Mouse (Mus musculus) cerebellum, adult 8-10 months (tissue): ENCODE data around the gene Larp1b.
"Not testable (repeated sequence)": the region's sequence is repeated elsewhere in the genome, so short reads cannot be mapped to it uniquely, and the experiment has no call there.

Source experiments
- DNase-seq: peaks from one replicate; pipeline ENCODE4 v3.0.0; 2022

Gene Larp1b

GRCm38 (mm10) chr3:40949170-40949902 is at the start of gene Larp1b:
Gene Larp1b (plus strand): TSS chr3:40949828.
- peak; percentile 100 for DNase-seq

DNA sequence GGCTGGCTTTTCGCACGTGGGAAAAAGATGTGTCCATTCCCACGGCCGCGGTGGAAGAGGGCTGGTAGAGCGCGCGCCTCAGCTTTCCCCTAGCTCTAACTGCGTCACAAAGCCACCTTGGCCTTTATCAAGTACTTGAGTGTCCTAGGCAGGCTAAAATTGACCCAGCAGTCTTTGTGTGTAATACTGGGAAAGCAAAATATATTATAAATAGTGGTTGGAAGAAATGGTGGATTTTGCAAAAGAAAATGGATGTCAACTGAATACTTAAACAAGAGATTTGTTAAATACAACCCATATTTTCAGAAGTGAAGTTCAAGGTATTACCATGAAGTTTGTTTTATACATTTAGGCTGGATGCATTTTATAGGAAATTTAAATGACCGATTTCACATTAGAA is 47.2 kb upstream of the Larp1b start, which contains the start of gene 1700034I23Rik:
TSS of gene 1700034I23Rik (minus strand) at position 101 of the 400 bp plus-strand sequence.
- not testable (repeated sequence) for DNase-seq

DNA sequence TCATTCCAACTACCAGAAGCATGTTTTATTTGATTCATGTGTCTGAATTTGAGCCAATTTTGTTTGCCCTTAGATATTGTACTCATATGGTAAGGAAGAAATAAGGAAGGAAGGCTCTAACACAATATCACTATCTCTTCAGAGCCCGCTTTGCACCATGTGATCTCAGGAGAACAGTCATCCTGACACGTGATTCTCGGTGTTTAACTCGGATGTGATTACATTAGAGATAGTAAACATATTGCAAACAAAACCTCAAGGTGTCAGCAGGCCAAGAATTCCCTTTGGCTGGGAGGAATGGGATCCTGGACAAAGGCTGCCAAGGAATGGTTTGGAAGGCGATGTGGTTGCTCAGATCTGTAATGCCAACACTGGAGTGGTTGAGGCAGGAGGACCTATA is 11.4 kb upstream of the Larp1b start:
- no peak for DNase-seq

DNA sequence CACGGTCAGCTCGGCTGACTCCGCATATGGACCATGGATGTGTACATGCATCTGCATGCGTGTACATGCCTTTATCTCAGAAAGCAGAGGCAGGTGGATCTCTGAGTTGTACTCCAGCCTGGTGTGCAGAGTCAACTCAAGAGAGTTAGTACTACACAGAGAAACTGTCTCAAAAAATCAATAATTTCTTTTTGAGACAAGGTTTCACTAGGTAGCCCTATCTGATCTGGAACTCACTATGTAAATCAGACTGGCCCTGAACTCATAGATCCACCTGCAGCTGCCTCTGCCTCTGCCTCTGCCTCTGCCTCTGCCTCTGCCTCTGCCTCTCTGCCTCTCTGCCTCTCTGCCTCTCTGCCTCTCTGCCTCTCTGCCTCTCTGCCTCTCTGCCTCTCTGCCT is 11.0 kb upstream of the Larp1b start:
- no peak for DNase-seq

- DNase-seq: no peak
These were observed 10.6 kb upstream of the Larp1b start for GRCm38 (mm10) chr3:40939019-40939418.

DNA sequence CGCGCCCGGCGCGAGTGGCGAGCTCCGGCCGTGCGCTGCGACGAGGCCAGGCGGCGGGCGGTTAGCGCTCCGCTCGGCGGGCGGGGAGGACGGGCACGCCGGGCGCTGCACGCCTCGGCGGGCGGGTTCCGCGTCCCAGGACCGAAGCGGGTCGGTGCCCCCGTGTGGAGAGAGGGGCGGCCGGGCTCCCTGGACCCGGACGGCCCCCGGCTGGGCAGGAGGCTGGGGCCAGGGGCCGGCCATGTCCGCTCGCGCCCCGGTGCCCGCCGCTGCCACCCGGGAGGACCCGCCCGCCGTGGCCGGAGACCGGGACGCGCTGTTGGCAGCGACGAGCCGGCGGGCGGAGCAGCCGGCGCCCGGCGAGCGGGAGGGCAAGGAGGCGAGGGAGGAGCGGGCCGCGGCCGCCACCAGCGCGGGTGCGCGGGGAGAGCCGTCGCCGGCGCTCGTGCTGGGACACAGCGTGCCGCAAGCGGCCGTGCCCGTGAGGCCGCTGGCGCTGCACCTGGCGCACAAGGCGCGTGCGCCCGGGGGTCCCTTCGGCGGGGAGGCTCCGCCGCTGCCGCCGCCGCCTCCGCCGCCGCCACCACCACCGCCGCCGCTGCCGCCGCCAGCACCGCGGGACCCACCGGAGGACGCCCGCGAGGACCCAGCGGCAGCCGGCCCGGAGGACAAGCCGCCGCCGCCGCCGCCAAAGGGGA is 424 bp downstream of the Larp1b start:
- DNase-seq: peak; percentile 64

- peak; percentile 55 for DNase-seq
These were observed 1.1 kb downstream of the Larp1b start for GRCm38 (mm10) chr3:40950601-40951201.

GRCm38 (mm10) chr3:40951365-40951764 is 1.7 kb downstream of the Larp1b start:
- DNase-seq: no peak

- no peak for DNase-seq
These were observed 3.0 kb downstream of the Larp1b start for GRCm38 (mm10) chr3:40952606-40953005.

GRCm38 (mm10) chr3:40954792-40955191 is 5.2 kb downstream of the Larp1b start:
- no peak for DNase-seq

- no peak for DNase-seq
These were observed 9.2 kb downstream of the Larp1b start for GRCm38 (mm10) chr3:40958831-40959230.

DNA sequence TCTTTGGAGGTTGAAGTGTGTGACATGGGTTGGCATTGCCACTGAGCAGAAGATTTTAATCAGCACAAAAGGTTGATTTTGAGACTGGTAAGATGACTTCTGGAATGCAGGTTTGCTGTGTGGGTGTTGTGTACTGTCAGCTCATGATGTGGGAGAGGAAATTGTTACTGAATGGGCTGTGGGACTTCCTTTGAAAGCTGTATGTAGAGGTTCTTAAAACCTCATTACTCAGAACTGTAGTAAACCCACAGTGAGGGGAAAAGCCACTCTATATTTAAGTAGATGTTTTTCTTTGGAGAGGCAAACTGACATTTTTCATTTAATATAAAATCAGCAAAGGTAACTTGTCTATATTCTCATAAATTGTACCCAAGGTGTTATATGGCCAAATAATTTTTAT is 31.1 kb downstream of the Larp1b start:
- no peak for DNase-seq

GRCm38 (mm10) chr3:40987539-40987938 is 37.9 kb downstream of the Larp1b start:
- DNase-seq: no peak

DNA sequence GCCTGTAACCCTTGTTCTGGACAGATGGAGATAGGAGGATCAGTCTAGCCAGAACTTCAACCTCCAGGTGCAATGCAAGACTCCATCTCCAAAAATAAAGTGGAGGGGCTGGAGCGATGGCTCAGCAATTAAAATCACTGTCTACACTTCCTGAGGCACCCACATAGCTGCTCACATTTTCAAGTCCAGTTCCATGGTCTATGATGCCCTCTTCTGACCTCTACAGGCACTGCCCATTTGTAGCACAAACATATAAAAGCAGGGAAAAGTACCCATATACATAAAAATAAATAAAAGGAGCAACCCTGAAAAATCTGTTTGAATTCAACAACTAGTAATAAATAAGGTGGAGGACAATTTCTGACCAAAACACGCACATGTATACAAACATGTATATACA is 39.1 kb downstream of the Larp1b start:
- DNase-seq: no peak

DNA sequence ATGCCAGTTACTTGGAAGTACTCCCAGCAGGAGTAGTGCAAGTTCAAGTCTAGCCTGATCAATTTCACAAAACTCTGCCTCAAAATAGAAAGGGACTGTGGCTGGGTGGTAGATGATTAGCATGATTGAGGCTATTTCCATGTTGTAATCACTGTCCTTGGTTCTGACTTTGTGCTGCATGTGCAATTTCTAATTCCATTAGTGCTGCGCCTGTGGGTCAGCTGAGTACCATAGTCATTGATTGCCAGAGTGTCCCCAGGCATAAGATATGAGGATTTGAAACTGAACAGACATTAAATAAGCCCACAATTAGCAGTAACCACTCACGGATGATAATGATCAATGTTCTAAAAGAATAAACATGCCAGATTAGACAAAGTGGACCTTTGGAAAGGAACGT is 41.9 kb downstream of the Larp1b start:
- DNase-seq: no peak

DNA sequence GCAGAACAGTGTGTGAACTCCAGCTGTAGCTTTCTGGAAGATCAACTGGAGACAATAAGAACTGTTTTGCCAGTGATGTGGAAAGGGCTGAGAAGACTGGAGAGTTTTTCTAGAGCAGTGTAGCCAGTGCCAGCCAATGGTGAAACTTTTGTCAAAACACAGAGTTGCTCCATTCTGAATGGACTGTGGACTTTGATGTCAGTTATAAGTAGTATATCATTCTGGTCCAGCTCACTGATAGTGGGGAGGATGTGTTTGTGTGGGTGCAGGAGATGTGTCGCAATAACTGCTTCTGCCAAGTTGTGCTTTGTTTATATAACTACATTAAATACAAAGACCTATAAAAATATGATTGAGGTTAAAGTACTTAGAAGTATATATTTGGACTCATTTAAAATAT is 45.5 kb downstream of the Larp1b start:
- no peak for DNase-seq

DNA sequence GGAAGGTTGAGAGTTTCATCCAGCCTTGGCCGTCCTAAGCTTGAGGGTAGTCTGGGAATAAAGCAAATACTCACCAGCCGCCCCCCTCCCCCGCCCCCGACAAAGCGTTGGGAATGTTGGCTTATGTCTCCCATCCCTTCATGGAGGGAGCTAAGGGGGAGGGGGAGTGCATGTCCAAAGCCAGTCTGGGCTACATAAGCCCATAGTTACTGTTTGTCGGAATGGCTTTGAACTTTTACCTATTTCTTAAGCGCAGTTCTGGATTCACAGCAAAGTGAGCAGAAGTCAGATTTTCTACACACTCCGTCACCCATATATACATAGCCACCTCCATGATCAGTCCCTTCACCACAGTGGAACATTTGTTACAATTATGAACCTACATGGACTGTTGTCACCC is 59.7 kb downstream of the Larp1b start:
- no peak for DNase-seq

- DNase-seq: no peak
These were observed 60.4 kb downstream of the Larp1b start for GRCm38 (mm10) chr3:41009990-41010389.

DNA sequence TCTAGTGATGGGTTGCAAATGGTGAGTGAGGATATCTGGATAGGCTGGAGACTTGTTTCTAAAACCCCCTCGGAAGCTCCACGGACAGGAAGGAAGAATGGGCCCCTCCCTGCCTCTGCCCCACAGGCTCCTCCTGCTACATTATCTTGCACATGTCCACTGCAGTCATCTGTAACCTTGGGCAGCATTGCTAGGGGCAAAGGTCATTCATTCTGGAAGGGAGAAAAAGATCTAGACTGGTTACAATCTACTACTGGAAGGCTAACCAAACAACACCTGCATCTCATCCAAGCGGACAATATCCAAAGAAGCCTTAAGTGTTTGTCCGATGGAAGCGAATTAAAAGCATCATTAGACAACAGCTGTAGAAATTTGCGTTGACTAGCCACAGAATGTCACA is 61.1 kb downstream of the Larp1b start:
- no peak for DNase-seq

GRCm38 (mm10) chr3:41012451-41012850 is 62.8 kb downstream of the Larp1b start:
- no peak for DNase-seq

- no peak for DNase-seq
These were observed 65.3 kb downstream of the Larp1b start for GRCm38 (mm10) chr3:41014946-41015345.

- DNase-seq: no peak
These were observed 68.5 kb downstream of the Larp1b start for GRCm38 (mm10) chr3:41018022-41018608.

- DNase-seq: no peak
These were observed 71.1 kb downstream of the Larp1b start for GRCm38 (mm10) chr3:41020687-41021086.

DNA sequence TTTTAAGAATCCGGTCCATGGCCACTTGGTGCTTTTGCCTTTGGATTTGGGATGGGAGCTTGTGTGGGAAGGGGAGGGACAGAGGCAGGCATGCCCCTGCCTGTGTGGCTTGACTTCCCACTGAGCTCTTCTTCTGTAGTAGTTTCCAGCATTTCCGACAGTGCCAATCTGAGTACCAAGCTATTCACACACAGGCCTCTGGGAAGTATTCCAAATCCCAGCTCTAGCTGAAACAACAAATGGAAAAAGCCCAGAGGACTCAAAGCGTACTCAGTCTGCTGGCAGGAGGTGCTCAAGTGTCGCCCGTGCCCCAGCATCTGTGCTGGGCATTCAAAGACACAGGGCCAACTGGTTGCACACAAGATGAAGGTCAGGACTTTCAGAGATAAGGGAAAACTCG is 72.4 kb downstream of the Larp1b start:
- DNase-seq: peak; percentile 38
